Mouse (Mus musculus) stomach, embryonic 14.5 days (tissue): ENCODE data around the gene Esp3. TPM values are rescaled to one million over a fixed set of nuclear protein-coding genes. Genes with fewer than 3 reads are reported as not detected.
"Not testable (repeated sequence)": the region's sequence is repeated elsewhere in the genome, so short reads cannot be mapped to it uniquely, and the experiment has no call there.

ENCODE experiments used
- ATAC-seq: fragments of 200-750 bp; cut with Nextera tagmentation; 2 replicates; pipeline ENCODE4 v1.8.0; 2017; ENCODE audit warnings: low read depth, moderate TSS enrichment; ENCODE audit not compliant: insufficient number of reproducible peaks, insufficient read depth, low FRiP score
- H3K27ac ChIP-seq: fragments of 300-500 bp; sonication (generic); 2 replicates; pipeline ENCODE4 v1.5.1; 2014; ENCODE audit warnings: mild to moderate bottlenecking, low read length, moderate library complexity, mixed read lengths
- H3K27me3 ChIP-seq: fragments of 300-500 bp; sonication (generic); 2 replicates; pipeline ENCODE4 v1.6.1; 2014; ENCODE audit warnings: low read length, control low read depth, mixed read lengths; ENCODE audit not compliant: control insufficient read depth, insufficient read depth
- H3K36me3 ChIP-seq: fragments of 300-500 bp; sonication (generic); 2 replicates; pipeline ENCODE4 v1.6.1; 2014; ENCODE audit warnings: mild to moderate bottlenecking, control low read depth, low read length, moderate library complexity, mixed read lengths; ENCODE audit not compliant: control insufficient read depth, insufficient read depth
- H3K4me1 ChIP-seq: fragments of 300-500 bp; sonication (generic); 2 replicates; pipeline ENCODE4 v1.6.1; 2014; ENCODE audit warnings: low read length, control low read depth, mixed read lengths; ENCODE audit not compliant: control insufficient read depth, insufficient read depth
- H3K4me2 ChIP-seq: fragments of 300-500 bp; sonication (generic); replicated peaks from 2 replicates; pipeline ENCODE4 v1.6.1; 2014; ENCODE audit warnings: low read depth, low read length, control low read depth
- H3K4me3 ChIP-seq: fragments of 300-500 bp; sonication (generic); 2 replicates; pipeline ENCODE4 v1.5.1; 2014; ENCODE audit warnings: low read depth, low read length, control low read depth
- H3K9ac ChIP-seq: fragments of 300-500 bp; sonication (generic); replicated peaks from 2 replicates; pipeline ENCODE4 v1.6.1; 2014; ENCODE audit warnings: low read depth, mild to moderate bottlenecking, control low read depth, low read length, moderate library complexity, mixed read lengths
- H3K9me3 ChIP-seq: fragments of 300-500 bp; sonication (generic); 2 replicates; pipeline ENCODE4 v1.6.1; 2016; ENCODE audit warnings: low read depth, low read length, control low read depth; ENCODE audit not compliant: control insufficient read depth
- WGBS: fragments of 180-500 bp; shearing (Covaris S2); extraction: QIAGEN DNeasy Blood & Tissue Kit; methylation state at CpG from one replicate; pipeline ENCODE4 v1.1.7; 2014; 5-methylcytosine and 5-hydroxymethylcytosine counted together
- polyA plus RNA-seq: library from polyadenylated mRNA; unstranded; fragments of >200 nt; fragmentation: Nextera tagmentation; extraction: Ambion mirVana; gene quantifications from 2 replicates; pipeline ENCODE4 v1.2.1, GENCODE M21; 2014

Gene Esp3
- not detected in 2 replicates for polyA plus RNA-seq

GRCm38 (mm10) chr17:40631775-40632174 lies at the start of gene Esp3:
Esp3 (plus strand) TSS chr17:40632075.
- not testable (repeated sequence) for H3K36me3 ChIP-seq, H3K9me3 ChIP-seq, H3K4me2 ChIP-seq, H3K4me3 ChIP-seq, H3K27me3 ChIP-seq, H3K27ac ChIP-seq, H3K4me1 ChIP-seq, ATAC-seq, H3K9ac ChIP-seq
- WGBS: 79% methylated on average over 1 of the region's 1 CpGs

GRCm38 (mm10) chr17:40583906-40584305 lies 48.0 kb upstream of the Esp3 start:
- ATAC-seq, H3K27ac ChIP-seq, H3K9me3 ChIP-seq, H3K4me3 ChIP-seq, H3K27me3 ChIP-seq, H3K9ac ChIP-seq, H3K36me3 ChIP-seq, H3K4me2 ChIP-seq, H3K4me1 ChIP-seq: not testable (repeated sequence)
- 46% methylated on average over 6 of the region's 6 CpGs for WGBS

GRCm38 (mm10) chr17:40591297-40591696 lies 40.6 kb upstream of the Esp3 start:
- H3K4me1 ChIP-seq: no peaks in the 10 kb centered on the region
- H3K4me3 ChIP-seq: no peak overlapping the region
- H3K9me3 ChIP-seq: no peaks in the 10 kb centered on the region
- no peak overlapping the region for H3K9ac ChIP-seq
- no peaks in the 10 kb centered on the region for H3K36me3 ChIP-seq
- H3K27me3 ChIP-seq: no peaks in the 10 kb centered on the region
- no peak for ATAC-seq
- no peak overlapping the region for H3K4me2 ChIP-seq
- no peak overlapping the region for H3K27ac ChIP-seq

- no peak for ATAC-seq
Observed at GRCm38 (mm10) chr17:40598294-40598693, 33.6 kb upstream of the Esp3 start, which contains the start of gene Esp4. Esp4 (plus strand) TSS chr17:40598594.

GRCm38 (mm10) chr17:40662118-40662679 lies 30.3 kb downstream of the Esp3 start:
- WGBS: 72% methylated on average over 9 of the region's 9 CpGs

More at GRCm38 (mm10) chr17:40598294-40598693, 33.6 kb upstream of the Esp3 start, which contains the start of gene Esp4:
- H3K4me1 ChIP-seq: no peaks in the 10 kb centered on the region
- no peak within 1 kb of the TSS for H3K4me3 ChIP-seq
- no peaks in the 10 kb centered on the region for H3K9me3 ChIP-seq
- no peak within 1 kb of the TSS for H3K9ac ChIP-seq
- no peaks in the 10 kb centered on the region for H3K27me3 ChIP-seq
- H3K4me2 ChIP-seq: no peak within 1 kb of the TSS
- H3K27ac ChIP-seq: no peak within 1 kb of the TSS
- H3K36me3 ChIP-seq: no peaks in the 10 kb centered on the region

GRCm38 (mm10) chr17:40663161-40663811 lies 31.4 kb downstream of the Esp3 start:
- WGBS: 80% methylated on average over 12 of the region's 12 CpGs
- ATAC-seq, H3K36me3 ChIP-seq, H3K27ac ChIP-seq, H3K4me2 ChIP-seq, H3K4me3 ChIP-seq, H3K4me1 ChIP-seq, H3K9ac ChIP-seq, H3K9me3 ChIP-seq, H3K27me3 ChIP-seq: not testable (repeated sequence)

More at GRCm38 (mm10) chr17:40662118-40662679, 30.3 kb downstream of the Esp3 start:
- H3K27ac ChIP-seq, H3K36me3 ChIP-seq, H3K4me3 ChIP-seq, H3K4me1 ChIP-seq, H3K27me3 ChIP-seq, ATAC-seq, H3K4me2 ChIP-seq, H3K9ac ChIP-seq, H3K9me3 ChIP-seq: not testable (repeated sequence)

Other genes starting within 250 kb of the Esp3 start
- gene Esp8, start 112.1 kb upstream of the Esp3 start, polyA plus RNA-seq: 0.43 TPM in 1 of 2 replicates, not detected in the other
- not detected in 2 replicates for gene Esp6, start 70.6 kb upstream of the Esp3 start, polyA plus RNA-seq
- gene Esp4, start 33.5 kb upstream of the Esp3 start, polyA plus RNA-seq: not detected in 2 replicates
- gene Esp1, start 95.0 kb downstream of the Esp3 start, polyA plus RNA-seq: not detected in 2 replicates
- not detected in 2 replicates for gene Crisp2, start 174.9 kb downstream of the Esp3 start, polyA plus RNA-seq
- 0.27 and 0.43 TPM in 2 replicates for gene Rhag, start 179.1 kb downstream of the Esp3 start, polyA plus RNA-seq
- gene 9130008F23Rik, start 248.5 kb downstream of the Esp3 start, polyA plus RNA-seq: 3.7 and 4.0 TPM in 2 replicates